Mouse (Mus musculus) stomach, postnatal 0 days (tissue): ENCODE results near the gene Pak6. TPM values are rescaled to one million over a fixed set of nuclear protein-coding genes. Genes with fewer than 3 reads are reported as not detected.

Experiments
- ATAC-seq: fragments of 200-750 bp; cut with Nextera tagmentation; 2 replicates; pipeline ENCODE4 v1.8.0; 2017; ENCODE audit not compliant: low FRiP score, low TSS enrichment
- DNase-seq: peaks from one replicate; pipeline ENCODE4 v3.0.0-alpha.2; 2016; ENCODE audit warnings: low spot score
- H3K27ac ChIP-seq: fragments of 300-500 bp; sonication (generic); replicated peaks from 2 replicates; pipeline ENCODE4 v1.5.1; 2014; ENCODE audit warnings: mild to moderate bottlenecking, control low read depth
- H3K27me3 ChIP-seq: fragments of 300-500 bp; sonication (generic); 2 replicates; pipeline ENCODE4 v1.6.1; 2014; ENCODE audit warnings: low read length; ENCODE audit not compliant: control insufficient read depth, insufficient read depth
- H3K36me3 ChIP-seq: fragments of 300-500 bp; sonication (generic); 2 replicates; pipeline ENCODE4 v1.6.1; 2014; ENCODE audit warnings: low read length, mixed read lengths; ENCODE audit not compliant: control insufficient read depth, insufficient read depth
- H3K4me1 ChIP-seq: fragments of 300-500 bp; sonication (generic); replicated peaks from 2 replicates; pipeline ENCODE4 v1.6.1; 2014; ENCODE audit warnings: antibody characterized with exemption; ENCODE audit not compliant: control insufficient read depth, insufficient read depth
- H3K4me2 ChIP-seq: fragments of 300-500 bp; sonication (generic); replicated peaks from 2 replicates; pipeline ENCODE4 v1.6.1; 2014; ENCODE audit warnings: low read depth, mild to moderate bottlenecking, control low read depth, moderate library complexity
- H3K4me3 ChIP-seq: fragments of 300-500 bp; sonication (generic); 2 replicates; pipeline ENCODE4 v1.5.1; 2014; ENCODE audit warnings: low read depth, low read length, control low read depth
- H3K9ac ChIP-seq: fragments of 300-500 bp; sonication (generic); 2 replicates; pipeline ENCODE4 v1.6.1; 2014; ENCODE audit warnings: mild to moderate bottlenecking, low read length, control low read depth, mixed read lengths
- H3K9me3 ChIP-seq: fragments of 300-500 bp; sonication (generic); 2 replicates; pipeline ENCODE4 v1.6.1; 2016; ENCODE audit warnings: low read length; ENCODE audit not compliant: control insufficient read depth
- CTCF ChIP-seq: IDR thresholded peaks from 2 replicates; pipeline ENCODE4 v1.5.1; 2016; ENCODE audit warnings: antibody characterized with exemption, low read depth, mild to moderate bottlenecking, moderate library complexity
- EP300 ChIP-seq: optimal IDR thresholded peaks from 2 replicates; pipeline ENCODE3; 2016; ENCODE audit warnings: antibody characterized with exemption
- WGBS: fragments of 180-500 bp; shearing (Covaris S2); extraction: QIAGEN DNeasy Blood & Tissue Kit; methylation state at CpG from one replicate; pipeline ENCODE4 v1.1.7; 2014; 5-methylcytosine and 5-hydroxymethylcytosine counted together
- polyA plus RNA-seq: library from polyadenylated mRNA; unstranded; fragments of >200 nt; fragmentation: Nextera tagmentation; extraction: Ambion mirVana; gene quantifications from 2 replicates; pipeline ENCODE4 v1.2.1, GENCODE M21; 2015

Gene Pak6
- polyA plus RNA-seq, 1 experiment from 2014 or later, result 3.7 TPM

DNA sequence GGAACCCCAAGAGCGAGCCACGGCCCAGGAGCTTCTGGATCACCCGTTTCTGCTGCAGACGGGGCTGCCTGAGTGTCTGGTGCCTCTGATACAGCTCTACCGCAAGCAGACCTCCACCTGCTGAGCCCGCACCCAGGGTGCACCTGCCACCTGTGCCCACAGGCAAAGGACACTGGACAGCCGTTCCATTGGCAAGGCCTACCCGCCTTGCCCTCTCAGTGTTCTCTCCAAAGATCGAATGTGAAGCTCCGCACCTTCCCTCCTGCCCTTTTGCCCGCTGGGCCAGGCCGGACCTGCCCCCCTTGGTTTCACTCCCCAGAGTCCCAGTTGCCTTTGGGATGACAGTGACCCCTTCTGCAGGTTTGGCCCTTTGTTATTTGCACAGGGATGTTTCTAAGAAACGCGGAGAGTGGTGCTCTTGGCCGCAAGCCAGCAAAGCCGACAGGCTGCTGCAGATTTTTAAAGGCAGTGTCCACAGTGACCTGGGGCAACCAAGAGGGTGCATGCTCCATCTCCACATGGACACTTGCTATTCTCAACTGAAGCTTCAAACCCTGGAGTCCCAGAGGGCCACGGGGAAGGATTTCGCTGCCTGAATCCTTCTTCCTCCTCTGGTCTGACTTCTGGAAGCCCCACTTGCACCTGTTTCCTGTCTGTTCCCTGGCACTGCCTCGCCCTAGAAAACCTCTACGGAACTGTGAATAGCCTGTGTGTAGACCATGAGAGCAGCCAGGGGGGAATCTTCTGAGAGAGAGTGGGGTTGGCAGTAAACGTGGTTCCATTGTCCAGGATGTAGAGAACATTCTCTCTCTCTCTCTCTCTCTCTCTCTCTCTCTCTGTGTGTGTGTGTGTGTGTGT, 33.6 kb downstream of the Pak6 start:
- WGBS, result 37% methylated on average over 21 of the region's 21 CpGs
- Histone ChIP-seq H3K36me3 (no peaks in the 10 kb centered on the region), H3K9ac (no peak overlapping the region), H3K4me1 (0 out of 2 replicates have a peak, but pooled peaks cover 3% of the 10 kb centered on the region), H3K4me3 (no peak overlapping the region), H3K4me2 (no peak overlapping the region), H3K27ac (no peak overlapping the region), H3K9me3 (no peaks in the 10 kb centered on the region), H3K27me3 (peaks cover 4% of the 10 kb centered on the region; the same call in 1 of the 2 replicates)
- ATAC-seq (no peak), DNase-seq (peak; percentile 49)
- TF ChIP-seq EP300, result no peak
- no peak for TF ChIP-seq CTCF

DNA sequence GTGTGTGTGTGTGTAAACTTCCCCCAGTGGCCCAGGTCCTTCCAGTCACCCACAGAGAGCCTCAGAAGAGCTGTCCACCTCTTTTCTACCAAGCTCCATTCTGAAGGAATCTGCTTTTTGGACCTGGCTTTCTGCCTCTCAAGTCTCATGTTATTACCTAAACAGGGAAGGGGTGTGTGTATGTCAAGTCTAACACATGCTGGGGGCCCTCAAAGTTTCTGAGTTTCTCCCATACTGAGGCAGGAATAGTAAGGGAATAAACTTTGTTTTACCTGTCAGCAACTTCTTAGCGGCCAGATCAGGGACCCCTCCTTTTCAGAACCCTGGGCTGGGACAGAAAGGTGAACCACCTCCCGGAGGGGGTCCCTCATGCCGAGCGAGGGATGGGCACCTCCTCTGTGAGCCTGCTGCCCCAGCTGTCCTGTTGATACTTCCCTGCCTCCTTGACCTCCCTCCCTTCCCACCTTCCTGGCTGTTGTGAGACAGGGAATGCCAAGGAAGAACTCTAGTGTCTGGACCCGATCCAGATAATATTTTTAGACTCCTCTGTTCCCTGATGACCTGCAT, 34.3 kb downstream of the Pak6 start:
- 0 out of 2 replicates have a peak, but pooled peaks cover 3% of the 10 kb centered on the region for H3K4me1 ChIP-seq
- TF ChIP-seq CTCF (no peak), EP300 (no peak)
- no peaks in the 10 kb centered on the region for H3K36me3 ChIP-seq
- no peak overlapping the region for H3K4me3 ChIP-seq
- DNase-seq, result no peak
- H3K9me3 ChIP-seq, result no peaks in the 10 kb centered on the region
- WGBS, result 27% methylated on average over 5 of the region's 5 CpGs
- peaks cover 11% of the 10 kb centered on the region for H3K27me3 ChIP-seq
- H3K4me2 ChIP-seq, result no peak overlapping the region
- ATAC-seq, result no peak
- H3K9ac ChIP-seq, result no peak overlapping the region
- H3K27ac ChIP-seq, result no peak overlapping the region

DNA sequence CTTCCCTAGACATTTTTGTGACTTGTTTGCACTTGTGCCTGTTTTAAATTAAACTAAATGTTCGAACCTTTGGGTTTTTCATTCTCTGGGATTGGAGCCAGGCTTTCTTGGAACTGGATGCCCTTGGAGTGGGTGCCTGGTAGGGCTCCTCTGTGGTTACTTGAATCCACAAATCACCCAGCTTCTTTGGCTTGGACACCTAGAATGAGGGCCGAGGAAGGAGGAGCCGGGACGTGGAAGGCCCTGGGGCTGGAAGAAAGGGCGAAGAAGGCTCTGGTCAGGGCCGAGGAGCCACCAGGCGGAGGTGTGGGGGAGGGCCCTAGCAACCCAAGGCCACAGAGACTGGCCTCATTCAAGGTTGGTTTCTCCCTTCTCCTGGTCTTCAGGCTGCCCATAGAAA, 34.9 kb downstream of the Pak6 start:
- Histone ChIP-seq H3K4me1 (peaks cover 3% of the 10 kb centered on the region; the same call in 1 of the 2 replicates), H3K9ac (no peak overlapping the region), H3K27me3 (peaks cover 15% of the 10 kb centered on the region), H3K9me3 (no peaks in the 10 kb centered on the region), H3K36me3 (no peaks in the 10 kb centered on the region), H3K4me2 (no peak overlapping the region), H3K4me3 (no peak overlapping the region), H3K27ac (0 out of 2 replicates have a peak overlapping the region, but pooled peaks have one; percentile 13)
- ATAC-seq (no peak), DNase-seq (no peak)
- WGBS, result 34% methylated on average over 7 of the region's 7 CpGs
- TF ChIP-seq EP300 (no peak), CTCF (no peak)

DNA sequence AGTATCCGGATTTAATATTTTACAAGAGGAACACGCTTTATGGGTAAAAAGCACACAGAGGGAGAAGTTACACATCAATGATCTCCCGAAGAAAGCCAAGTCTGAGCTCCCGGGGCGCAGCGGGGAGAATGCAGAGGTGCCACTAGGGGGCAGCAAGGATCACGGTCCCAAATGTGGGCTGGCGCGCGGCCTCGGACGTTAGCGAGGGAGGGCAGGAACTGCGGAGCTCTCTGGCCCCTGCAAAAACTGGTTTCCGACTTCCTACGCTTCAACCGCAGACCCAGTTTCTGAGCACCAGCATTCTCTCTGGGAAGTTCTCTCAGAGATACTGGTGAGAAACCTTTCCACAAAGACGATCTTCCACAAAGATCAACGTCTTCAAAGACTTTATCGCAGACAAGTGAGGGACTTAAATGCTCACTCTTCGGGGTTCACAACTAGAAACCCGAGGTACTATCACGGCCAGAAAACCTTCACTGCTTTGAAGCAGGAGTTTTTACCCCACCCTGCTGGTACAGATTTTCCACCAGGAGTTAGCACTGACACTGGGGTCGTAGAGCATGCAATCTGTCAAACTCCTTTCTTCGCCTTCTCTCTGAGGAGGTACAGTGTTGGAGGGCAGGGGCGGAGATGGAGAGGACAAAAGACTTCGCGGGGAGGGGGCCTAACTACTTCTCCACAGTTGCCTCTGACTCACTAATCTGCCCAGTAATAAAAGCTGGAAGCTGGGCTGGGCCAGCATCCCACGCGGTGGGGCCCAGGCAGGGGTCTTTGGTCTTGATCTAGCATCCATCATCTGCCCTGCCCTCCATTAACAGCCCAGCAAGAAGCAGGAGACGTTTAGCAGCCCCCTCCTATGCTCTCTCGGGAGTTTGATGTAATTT, 37.3 kb downstream of the Pak6 start:
- Histone ChIP-seq H3K9ac (no peak overlapping the region), H3K27me3 (peaks cover 22% of the 10 kb centered on the region), H3K4me1 (peaks cover 14% of the 10 kb centered on the region; the same call in 1 of the 2 replicates), H3K4me2 (peak overlapping the region; percentile 40), H3K27ac (no peak overlapping the region), H3K9me3 (no peaks in the 10 kb centered on the region), H3K36me3 (no peaks in the 10 kb centered on the region), H3K4me3 (peak overlapping the region; percentile 10; the same call in 1 of the 2 replicates)
- 6% methylated on average over 32 of the region's 32 CpGs for WGBS
- peak; percentile 86 for DNase-seq
- TF ChIP-seq EP300, result no peak
- peak; percentile 92 for TF ChIP-seq CTCF
- ATAC-seq, result peak; percentile 56; the same call in 1 of the 2 replicates

DNA sequence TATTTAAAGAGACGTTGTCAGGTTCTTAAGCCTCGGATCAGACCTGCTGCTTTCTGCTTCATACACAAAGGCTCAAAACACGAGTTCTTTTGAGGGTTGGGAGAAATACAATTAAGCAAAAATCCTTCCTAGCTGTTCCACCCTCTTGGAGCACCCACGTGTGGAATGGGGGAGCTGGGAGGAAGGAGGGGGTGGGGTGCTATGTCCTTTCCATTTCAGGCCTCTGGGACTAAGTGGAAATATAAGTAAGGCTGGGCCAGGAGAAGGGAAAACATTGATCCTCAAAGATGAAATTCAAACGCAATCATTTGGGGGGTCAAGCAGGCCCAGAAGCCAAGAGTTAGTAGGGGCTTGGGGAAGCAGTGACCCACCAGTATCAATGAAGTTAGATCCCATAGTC, 38.1 kb downstream of the Pak6 start:
- no peak for DNase-seq
- WGBS, result 34% methylated on average over 5 of the region's 5 CpGs
- Histone ChIP-seq H3K4me1 (peaks cover 14% of the 10 kb centered on the region; the same call in 1 of the 2 replicates), H3K36me3 (no peaks in the 10 kb centered on the region), H3K4me3 (no peak overlapping the region), H3K27me3 (peaks cover 27% of the 10 kb centered on the region), H3K27ac (no peak overlapping the region), H3K9me3 (no peaks in the 10 kb centered on the region), H3K4me2 (no peak overlapping the region), H3K9ac (no peak overlapping the region)
- no peak for TF ChIP-seq CTCF
- TF ChIP-seq EP300, result no peak
- no peak for ATAC-seq
